Mouse (Mus musculus): ENCODE data around the gene Syne2. TPM values are rescaled to one million over a fixed set of nuclear protein-coding genes. Genes with fewer than 3 reads are reported as not detected.

The Syne2 gene
- polyA plus RNA-seq, 1 experiment from 2014 or later = 61.4 TPM

DNA sequence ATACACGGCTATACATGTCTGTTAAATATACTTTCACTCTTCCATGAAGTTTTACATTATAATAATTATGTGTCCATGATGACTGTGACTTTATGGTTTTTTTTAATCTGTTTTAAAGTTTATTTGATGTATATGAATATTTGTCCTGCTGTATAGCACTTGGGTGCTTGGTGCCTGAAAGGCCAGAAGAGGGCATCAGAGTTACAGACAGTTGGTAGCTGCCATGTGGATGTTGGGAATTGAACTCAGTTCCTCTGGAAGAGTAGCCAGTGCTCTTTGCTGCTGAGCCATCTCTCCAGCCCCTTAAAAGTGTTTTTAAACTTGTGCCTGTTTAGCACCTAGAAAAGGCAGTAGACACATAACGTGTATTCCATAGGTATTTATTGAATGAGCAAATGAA lies 21.4 kb upstream of the Syne2 start:
- no peaks in the 10 kb centered on the region for H3K27me3 ChIP-seq (ENCODE audit: control insufficient read depth, insufficient read depth, low read length)
- ATAC-seq (ENCODE audit: insufficient read depth, low FRiP score, low TSS enrichment) = no peak
- no peak overlapping the region for H3K4me2 ChIP-seq (ENCODE audit: low read depth)
- H3K4me1 ChIP-seq (ENCODE audit: control insufficient read depth, insufficient read depth, low read length) = no peaks in the 10 kb centered on the region
- 74% methylated on average over 2 of the region's 2 CpGs for WGBS
- no peak for DNase-seq (ENCODE audit: low spot score)
- H3K9me3 ChIP-seq (ENCODE audit: control insufficient read depth, low read length) = no peaks in the 10 kb centered on the region
- H3K36me3 ChIP-seq (ENCODE audit: control insufficient read depth, insufficient read depth, low read length) = no peaks in the 10 kb centered on the region
- no peak overlapping the region for H3K9ac ChIP-seq (ENCODE audit: low read length)
- H3K27ac ChIP-seq (ENCODE audit: low read depth, low read length) = no peak overlapping the region
- H3K4me3 ChIP-seq (ENCODE audit: low read depth, low read length) = no peak overlapping the region

DNA sequence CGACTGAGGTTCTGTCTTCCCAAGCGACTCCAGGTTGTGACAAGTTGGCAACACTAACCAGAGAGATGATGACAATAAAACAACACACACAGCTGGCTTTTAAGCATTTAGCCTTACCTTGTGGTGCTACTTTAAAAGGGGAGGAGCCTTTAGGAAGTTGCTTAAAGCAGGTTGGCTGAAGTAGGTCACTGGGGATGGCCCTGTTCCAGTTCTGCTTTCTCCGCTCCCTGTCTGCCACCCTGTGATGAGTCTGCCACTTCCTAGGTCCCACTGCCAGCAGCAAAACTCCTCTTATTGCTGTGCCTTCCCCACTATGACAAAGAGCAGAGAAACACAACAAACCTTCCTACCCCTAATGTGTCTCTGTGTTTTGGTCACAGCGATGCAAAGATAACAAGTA lies 11.7 kb upstream of the Syne2 start:
- Histone ChIP-seq H3K4me1 (ENCODE audit: control insufficient read depth, insufficient read depth, low read length) (no peaks in the 10 kb centered on the region), H3K9me3 (ENCODE audit: control insufficient read depth, low read length) (no peaks in the 10 kb centered on the region), H3K27ac (ENCODE audit: low read depth, low read length) (no peak overlapping the region), H3K27me3 (ENCODE audit: control insufficient read depth, insufficient read depth, low read length) (no peaks in the 10 kb centered on the region), H3K36me3 (ENCODE audit: control insufficient read depth, insufficient read depth, low read length) (no peaks in the 10 kb centered on the region), H3K4me2 (ENCODE audit: low read depth) (no peak overlapping the region), H3K9ac (ENCODE audit: low read length) (no peak overlapping the region), H3K4me3 (ENCODE audit: low read depth, low read length) (no peak overlapping the region)
- ATAC-seq (ENCODE audit: insufficient read depth, low FRiP score, low TSS enrichment) (no peak), DNase-seq (ENCODE audit: low spot score) (no peak)
- 91% methylated on average over 4 of the region's 4 CpGs for WGBS

DNA sequence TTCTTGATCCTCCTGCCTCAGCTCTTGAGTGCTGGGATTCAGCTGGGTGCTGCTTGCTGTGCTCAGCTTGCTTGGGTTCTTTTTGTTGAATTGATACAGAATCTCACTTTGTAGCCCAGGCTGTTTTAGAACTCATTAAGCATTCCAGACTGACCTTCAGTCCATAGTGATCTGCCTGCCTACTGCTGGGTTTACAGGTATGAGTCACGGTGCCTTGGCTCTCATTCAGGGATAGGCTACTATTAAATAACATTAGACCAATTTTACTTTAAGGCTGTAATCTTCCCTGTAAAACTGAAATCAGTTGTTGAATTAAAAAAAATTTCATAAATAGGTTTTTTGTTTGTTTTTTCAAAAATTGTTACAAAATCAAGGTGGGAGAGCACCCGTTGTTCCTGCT lies 4.2 kb upstream of the Syne2 start:
- no peak for DNase-seq (ENCODE audit: low spot score)
- 97% methylated on average over 2 of the region's 2 CpGs for whole genome bisulfite sequencing

GRCm38 (mm10) chr12:75814551-75814950 lies 3.4 kb upstream of the Syne2 start:
- Histone ChIP-seq H3K27ac (ENCODE audit: low read depth, low read length) (no peak overlapping the region), H3K27me3 (ENCODE audit: control insufficient read depth, insufficient read depth, low read length) (no peaks in the 10 kb centered on the region; the same call in 1 of the 2 replicates), H3K36me3 (ENCODE audit: control insufficient read depth, insufficient read depth, low read length) (no peaks in the 10 kb centered on the region), H3K9me3 (ENCODE audit: control insufficient read depth, low read length) (no peaks in the 10 kb centered on the region), H3K4me1 (ENCODE audit: control insufficient read depth, insufficient read depth, low read length) (no peaks in the 10 kb centered on the region), H3K9ac (ENCODE audit: low read length) (no peak overlapping the region), H3K4me3 (ENCODE audit: low read depth, low read length) (no peak overlapping the region), H3K4me2 (ENCODE audit: low read depth) (no peak overlapping the region)
- no peak for DNase-seq (ENCODE audit: low spot score)
- ATAC-seq (ENCODE audit: insufficient read depth, low FRiP score, low TSS enrichment) = no peak
- 86% methylated on average over 6 of the region's 6 CpGs for WGBS

More for the DNA sequence above, 4.2 kb upstream of the Syne2 start:
- Histone ChIP-seq H3K27me3 (ENCODE audit: control insufficient read depth, insufficient read depth, low read length) (no peaks in the 10 kb centered on the region; the same call in 1 of the 2 replicates), H3K4me1 (ENCODE audit: control insufficient read depth, insufficient read depth, low read length) (no peaks in the 10 kb centered on the region), H3K9ac (ENCODE audit: low read length) (no peak overlapping the region), H3K36me3 (ENCODE audit: control insufficient read depth, insufficient read depth, low read length) (no peaks in the 10 kb centered on the region), H3K27ac (ENCODE audit: low read depth, low read length) (no peak overlapping the region), H3K9me3 (ENCODE audit: control insufficient read depth, low read length) (no peaks in the 10 kb centered on the region), H3K4me2 (ENCODE audit: low read depth) (no peak overlapping the region), H3K4me3 (ENCODE audit: low read depth, low read length) (no peak overlapping the region)
- ATAC-seq (ENCODE audit: insufficient read depth, low FRiP score, low TSS enrichment) = no peak

- no peaks in the 10 kb centered on the region for H3K4me1 ChIP-seq (ENCODE audit: control insufficient read depth, insufficient read depth, low read length)
- H3K36me3 ChIP-seq (ENCODE audit: control insufficient read depth, insufficient read depth, low read length) = no peaks in the 10 kb centered on the region
- peak overlapping the region; percentile 87 for H3K4me3 ChIP-seq (ENCODE audit: low read depth, low read length)
- H3K9ac ChIP-seq (ENCODE audit: low read length) = peak overlapping the region; percentile 96; the same call in 1 of the 2 replicates
- no peak overlapping the region for H3K27ac ChIP-seq (ENCODE audit: low read depth, low read length)
- no peak for DNase-seq (ENCODE audit: low spot score)
- peak overlapping the region; percentile 71 for H3K4me2 ChIP-seq (ENCODE audit: low read depth)
- H3K27me3 ChIP-seq (ENCODE audit: control insufficient read depth, insufficient read depth, low read length) = no peaks in the 10 kb centered on the region; the same call in 1 of the 2 replicates
- WGBS = 13% methylated on average over 23 of the region's 25 CpGs
- no peak for ATAC-seq (ENCODE audit: insufficient read depth, low FRiP score, low TSS enrichment)
- no peaks in the 10 kb centered on the region for H3K9me3 ChIP-seq (ENCODE audit: control insufficient read depth, low read length)
Observed at GRCm38 (mm10) chr12:75816981-75817856, 715 bp upstream of the Syne2 start.

- ATAC-seq (ENCODE audit: insufficient read depth, low FRiP score, low TSS enrichment) (peak; percentile 73), DNase-seq (ENCODE audit: low spot score) (peak; percentile 71)
- no peaks in the 10 kb centered on the region for H3K4me1 ChIP-seq (ENCODE audit: control insufficient read depth, insufficient read depth, low read length)
- peak overlapping the region; percentile 71 for H3K4me2 ChIP-seq (ENCODE audit: low read depth)
- under 1% methylated on average over 64 of the region's 93 CpGs for WGBS
- H3K27me3 ChIP-seq (ENCODE audit: control insufficient read depth, insufficient read depth, low read length) = no peaks in the 10 kb centered on the region; the same call in 1 of the 2 replicates
- H3K9ac ChIP-seq (ENCODE audit: low read length) = peak overlapping the region; percentile 96
- H3K36me3 ChIP-seq (ENCODE audit: control insufficient read depth, insufficient read depth, low read length) = no peaks in the 10 kb centered on the region
- no peaks in the 10 kb centered on the region for H3K9me3 ChIP-seq (ENCODE audit: control insufficient read depth, low read length)
- peak overlapping the region; percentile 87 for H3K4me3 ChIP-seq (ENCODE audit: low read depth, low read length)
- peak overlapping the region; percentile 80 for H3K27ac ChIP-seq (ENCODE audit: low read depth, low read length)
Observed at GRCm38 (mm10) chr12:75818453-75819434, 810 bp downstream of the Syne2 start.

DNA sequence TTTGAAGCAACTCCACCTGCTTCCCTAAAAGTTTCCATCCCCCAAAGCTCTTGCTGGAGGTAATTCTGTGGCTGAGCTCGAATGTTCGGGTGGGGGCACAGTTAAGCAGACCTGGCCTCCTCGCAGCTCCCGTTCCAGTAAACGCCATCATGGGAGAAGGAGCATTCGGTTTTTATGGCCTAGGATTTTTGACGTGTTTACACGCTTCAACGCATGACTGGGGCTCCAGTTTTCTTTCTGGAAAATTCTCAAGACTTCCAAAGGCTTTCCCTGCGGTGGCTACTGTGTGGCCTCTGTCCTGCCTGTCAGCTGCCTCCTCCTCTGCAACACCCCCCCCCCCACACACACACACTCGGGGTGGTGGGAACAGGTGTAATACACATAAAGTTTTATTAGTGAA lies 1.5 kb downstream of the Syne2 start:
- Histone ChIP-seq H3K4me3 (ENCODE audit: low read depth, low read length) (peak overlapping the region; percentile 87), H3K27ac (ENCODE audit: low read depth, low read length) (no peak overlapping the region), H3K4me2 (ENCODE audit: low read depth) (peak overlapping the region; percentile 71), H3K27me3 (ENCODE audit: control insufficient read depth, insufficient read depth, low read length) (no peaks in the 10 kb centered on the region; the same call in 1 of the 2 replicates), H3K4me1 (ENCODE audit: control insufficient read depth, insufficient read depth, low read length) (no peaks in the 10 kb centered on the region), H3K9ac (ENCODE audit: low read length) (peak overlapping the region; percentile 96; the same call in 1 of the 2 replicates), H3K36me3 (ENCODE audit: control insufficient read depth, insufficient read depth, low read length) (no peaks in the 10 kb centered on the region), H3K9me3 (ENCODE audit: control insufficient read depth, low read length) (no peaks in the 10 kb centered on the region)
- DNase-seq (ENCODE audit: low spot score) (no peak), ATAC-seq (ENCODE audit: insufficient read depth, low FRiP score, low TSS enrichment) (no peak)
- 11% methylated on average over 11 of the region's 11 CpGs for WGBS

DNA sequence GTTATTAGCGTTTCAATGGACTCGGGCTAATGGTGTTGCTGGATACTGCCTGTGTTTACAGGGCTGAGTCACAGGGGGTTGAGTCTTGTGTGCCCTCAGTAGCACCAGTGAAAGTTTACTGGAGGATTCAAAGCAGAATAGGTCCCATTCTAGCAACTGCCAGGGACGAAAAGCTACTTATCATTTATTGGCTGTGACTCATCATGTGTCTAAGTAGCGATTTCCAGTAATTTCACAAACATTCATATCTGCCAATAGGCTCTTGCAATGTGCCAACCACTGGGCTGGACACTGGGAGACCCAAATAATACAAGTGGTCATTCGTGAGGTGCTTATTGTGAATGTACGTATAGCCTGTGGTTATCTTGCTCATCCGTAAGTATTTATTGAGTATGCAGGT lies 2.3 kb downstream of the Syne2 start:
- WGBS = 82% methylated on average over 7 of the region's 7 CpGs
- DNase-seq (ENCODE audit: low spot score) (no peak), ATAC-seq (ENCODE audit: insufficient read depth, low FRiP score, low TSS enrichment) (no peak)
- H3K27ac ChIP-seq (ENCODE audit: low read depth, low read length) = no peak overlapping the region
- H3K4me3 ChIP-seq (ENCODE audit: low read depth, low read length) = no peak overlapping the region
- no peaks in the 10 kb centered on the region for H3K9me3 ChIP-seq (ENCODE audit: control insufficient read depth, low read length)
- H3K4me1 ChIP-seq (ENCODE audit: control insufficient read depth, insufficient read depth, low read length) = no peaks in the 10 kb centered on the region
- no peaks in the 10 kb centered on the region for H3K36me3 ChIP-seq (ENCODE audit: control insufficient read depth, insufficient read depth, low read length)
- no peaks in the 10 kb centered on the region; the same call in 1 of the 2 replicates for H3K27me3 ChIP-seq (ENCODE audit: control insufficient read depth, insufficient read depth, low read length)
- no peak overlapping the region for H3K9ac ChIP-seq (ENCODE audit: low read length)
- no peak overlapping the region for H3K4me2 ChIP-seq (ENCODE audit: low read depth)

Measured in neural tube, embryonic 11.5 days (tissue).